Mouse (Mus musculus) liver, embryonic 13.5 days (tissue): ENCODE measurements around the gene Ncor2. TPM values are rescaled to one million over a fixed set of nuclear protein-coding genes. Genes with fewer than 3 reads are reported as not detected.
A peak's percentile ranks its signal among the peaks of the same experiment; 100 is the strongest.

Experiments
- ATAC-seq: fragments of 200-750 bp; cut with Nextera tagmentation; 2 replicates; pipeline ENCODE4 v1.8.0; 2017; ENCODE audit warnings: low read depth, mild to moderate bottlenecking, moderate number of reproducible peaks, moderate library complexity
- DNase-seq: peaks from one replicate; pipeline ENCODE4 v3.0.0; 2022
- H3K27ac ChIP-seq: fragments of 300-500 bp; sonication (generic); 2 replicates; pipeline ENCODE4 v1.5.1; 2015; ENCODE audit warnings: moderate library complexity, mild to moderate bottlenecking, inconsistent platforms
- H3K27me3 ChIP-seq: fragments of 300-500 bp; sonication (generic); 2 replicates; pipeline ENCODE4 v1.6.1; 2015; ENCODE audit warnings: mild to moderate bottlenecking, inconsistent platforms
- H3K36me3 ChIP-seq: fragments of 300-500 bp; sonication (generic); 2 replicates; pipeline ENCODE4 v1.6.1; 2015; ENCODE audit warnings: mild to moderate bottlenecking, inconsistent platforms
- H3K4me1 ChIP-seq: fragments of 300-500 bp; sonication (generic); replicated peaks from 2 replicates; pipeline ENCODE4 v1.6.1; 2015; ENCODE audit warnings: inconsistent platforms
- H3K4me2 ChIP-seq: fragments of 300-500 bp; sonication (generic); 2 replicates; pipeline ENCODE4 v1.6.1; 2015; ENCODE audit warnings: inconsistent platforms, mild to moderate bottlenecking, moderate library complexity
- H3K4me3 ChIP-seq: fragments of 300-500 bp; sonication (generic); replicated peaks from 2 replicates; pipeline ENCODE4 v1.5.1; 2015; ENCODE audit warnings: mild to moderate bottlenecking, inconsistent platforms
- H3K9ac ChIP-seq: fragments of 300-500 bp; sonication (generic); 2 replicates; pipeline ENCODE4 v1.6.1; 2015; ENCODE audit warnings: mild to moderate bottlenecking, inconsistent platforms
- H3K9me3 ChIP-seq: fragments of 300-500 bp; sonication (generic); replicated peaks from 2 replicates; pipeline ENCODE4 v1.6.1; 2016; ENCODE audit warnings: inconsistent platforms
- WGBS: fragments of 180-500 bp; shearing (Covaris S2); methylation state at CpG from one replicate; pipeline ENCODE4 v1.1.7; 2015; ENCODE audit not compliant: insufficient replicate concordance; 5-methylcytosine and 5-hydroxymethylcytosine counted together
- polyA plus RNA-seq: library from polyadenylated mRNA; unstranded; fragments of >200 nt; fragmentation: Nextera tagmentation; extraction: Ambion mirVana; gene quantifications from 2 replicates; pipeline ENCODE4 v1.2.1, GENCODE M21; 2015

The Ncor2 gene
- polyA plus RNA-seq, 1 experiment from 2014 or later: 4.5 TPM

DNA sequence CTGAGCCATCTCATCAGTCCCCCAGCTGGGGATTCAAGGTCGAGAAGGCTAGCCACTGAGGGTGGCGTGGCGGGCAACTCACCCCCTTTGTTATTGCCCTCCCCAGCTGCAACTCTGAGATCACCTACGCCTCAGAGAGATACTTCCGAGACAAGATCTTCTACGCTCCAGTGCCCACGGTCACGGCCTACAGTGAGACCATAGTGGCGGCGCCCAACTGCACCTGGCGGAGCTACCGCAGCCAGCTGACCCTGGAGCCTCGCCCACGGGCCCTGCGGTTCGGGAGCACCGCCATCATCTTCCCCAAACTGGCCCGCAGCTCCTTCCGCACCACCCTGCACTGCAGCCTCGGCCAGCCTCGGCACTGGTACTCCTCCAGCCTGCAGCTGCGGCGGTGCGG lies 167.9 kb downstream of the Ncor2 start:
- no peak for DNase-seq
- H3K4me2 ChIP-seq: no peak overlapping the region
- no peak overlapping the region for H3K4me3 ChIP-seq
- H3K27ac ChIP-seq: no peak overlapping the region
- no peak for ATAC-seq
- H3K9me3 ChIP-seq: no peaks in the 10 kb centered on the region
- H3K36me3 ChIP-seq: peaks cover 8% of the 10 kb centered on the region; the same call in 1 of the 2 replicates
- H3K9ac ChIP-seq: no peak overlapping the region
- H3K4me1 ChIP-seq: 0 out of 2 replicates have a peak, but pooled peaks cover 6% of the 10 kb centered on the region
- 84% methylated on average over 24 of the region's 24 CpGs for WGBS
- H3K27me3 ChIP-seq: no peaks in the 10 kb centered on the region

GRCm38 (mm10) chr5:125006896-125007295 lies 172.1 kb downstream of the Ncor2 start:
- no peaks in the 10 kb centered on the region for H3K9me3 ChIP-seq
- peaks cover 41% of the 10 kb centered on the region for H3K27me3 ChIP-seq
- no peak overlapping the region for H3K4me2 ChIP-seq
- H3K4me1 ChIP-seq: 0 out of 2 replicates have a peak, but pooled peaks cover 17% of the 10 kb centered on the region
- H3K27ac ChIP-seq: no peak overlapping the region
- 54% methylated on average over 5 of the region's 5 CpGs for WGBS
- ATAC-seq (no peak), DNase-seq (no peak)
- H3K36me3 ChIP-seq: no peaks in the 10 kb centered on the region
- H3K9ac ChIP-seq: no peak overlapping the region
- no peak overlapping the region for H3K4me3 ChIP-seq

- Histone ChIP-seq H3K9me3 (no peaks in the 10 kb centered on the region), H3K9ac (no peak overlapping the region), H3K36me3 (no peaks in the 10 kb centered on the region), H3K4me3 (no peak overlapping the region), H3K4me1 (0 out of 2 replicates have a peak, but pooled peaks cover 17% of the 10 kb centered on the region), H3K4me2 (no peak overlapping the region), H3K27me3 (peaks cover 44% of the 10 kb centered on the region), H3K27ac (no peak overlapping the region)
- DNase-seq: no peak
- no peak for ATAC-seq
- WGBS: 63% methylated on average over 9 of the region's 9 CpGs
These were observed 173.0 kb downstream of the Ncor2 start for GRCm38 (mm10) chr5:125005871-125006652.

- ATAC-seq (no peak), DNase-seq (no peak)
- no peak overlapping the region for H3K27ac ChIP-seq
- no peak overlapping the region for H3K4me3 ChIP-seq
- H3K9me3 ChIP-seq: no peaks in the 10 kb centered on the region
- H3K4me1 ChIP-seq: 0 out of 2 replicates have a peak, but pooled peaks cover 17% of the 10 kb centered on the region
- H3K36me3 ChIP-seq: no peaks in the 10 kb centered on the region
- no peak overlapping the region for H3K9ac ChIP-seq
- H3K4me2 ChIP-seq: peak overlapping the region; percentile 48
- H3K27me3 ChIP-seq: peaks cover 44% of the 10 kb centered on the region
- 16% methylated on average over 15 of the region's 15 CpGs for WGBS
These were observed 175.2 kb downstream of the Ncor2 start for GRCm38 (mm10) chr5:125003873-125004255.

- ATAC-seq (0 out of 2 replicates have a peak, but pooled peaks have one; percentile 6), DNase-seq (no peak)
- Histone ChIP-seq H3K4me3 (peak within 1 kb of the TSS; percentile 20; the same call in 1 of the 2 replicates), H3K4me1 (0 out of 2 replicates have a peak, but pooled peaks cover 15% of the 10 kb centered on the region), H3K9me3 (no peaks in the 10 kb centered on the region), H3K27ac (no peak within 1 kb of the TSS), H3K27me3 (peaks cover 44% of the 10 kb centered on the region), H3K36me3 (no peaks in the 10 kb centered on the region), H3K9ac (no peak within 1 kb of the TSS), H3K4me2 (peak within 1 kb of the TSS; percentile 48)
- 4% methylated on average over 39 of the region's 41 CpGs for WGBS
These were observed 175.8 kb downstream of the Ncor2 start, which contains the start of gene Rflna for GRCm38 (mm10) chr5:125002969-125003872. Gene Rflna (plus strand): TSS chr5:125003221.

DNA sequence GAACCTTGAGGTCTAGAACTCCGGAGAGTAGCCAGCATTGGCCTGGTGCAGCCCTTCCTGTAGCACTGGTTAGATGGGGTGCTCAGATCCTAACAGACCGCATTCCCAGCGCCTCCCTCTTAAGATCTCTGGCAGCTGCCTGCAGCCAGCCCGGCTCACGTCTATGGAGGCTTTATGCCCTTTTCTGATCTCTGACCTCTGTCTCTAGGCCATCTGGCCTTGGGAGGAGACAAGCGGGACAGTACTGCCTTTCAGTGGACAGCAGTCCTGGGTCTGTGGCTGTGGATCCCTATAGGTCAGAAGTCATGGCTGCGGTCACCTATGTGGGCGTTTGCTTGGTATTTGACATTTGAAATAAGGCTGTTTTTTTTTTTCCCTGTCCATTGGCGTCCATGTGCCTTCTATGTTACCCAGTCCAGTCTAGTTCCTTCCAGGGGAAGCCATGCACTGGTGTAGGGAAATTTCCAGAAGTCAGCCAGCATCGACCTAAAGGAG lies 178.2 kb downstream of the Ncor2 start:
- Histone ChIP-seq H3K4me2 (no peak overlapping the region), H3K36me3 (no peaks in the 10 kb centered on the region), H3K9me3 (no peaks in the 10 kb centered on the region), H3K27ac (no peak overlapping the region), H3K4me1 (0 out of 2 replicates have a peak, but pooled peaks cover 11% of the 10 kb centered on the region), H3K9ac (no peak overlapping the region), H3K4me3 (no peak overlapping the region), H3K27me3 (peaks cover 42% of the 10 kb centered on the region)
- DNase-seq: no peak
- WGBS: 62% methylated on average over 10 of the region's 10 CpGs
- no peak for ATAC-seq

DNA sequence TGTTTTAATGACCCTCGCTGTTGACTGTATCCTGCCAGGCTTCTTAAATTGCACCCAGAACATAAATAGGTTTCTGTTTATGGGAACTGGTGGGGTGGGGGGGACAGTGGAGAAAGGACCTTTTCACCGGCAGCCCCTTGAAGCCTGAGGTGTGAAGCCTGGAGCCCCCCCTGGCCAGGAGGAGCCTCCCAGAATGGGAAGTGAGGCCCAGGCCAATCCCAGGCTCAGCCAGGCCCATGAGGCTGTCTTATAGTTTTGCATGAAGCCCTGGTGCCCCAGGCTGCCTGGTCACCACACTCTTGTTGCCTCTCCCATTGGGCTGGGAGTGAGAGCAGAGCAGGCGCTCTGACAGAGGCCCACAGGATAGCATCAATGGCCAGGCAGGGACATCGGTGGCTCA lies 181.1 kb downstream of the Ncor2 start:
- ATAC-seq (no peak), DNase-seq (no peak)
- 75% methylated on average over 4 of the region's 4 CpGs for WGBS

DNA sequence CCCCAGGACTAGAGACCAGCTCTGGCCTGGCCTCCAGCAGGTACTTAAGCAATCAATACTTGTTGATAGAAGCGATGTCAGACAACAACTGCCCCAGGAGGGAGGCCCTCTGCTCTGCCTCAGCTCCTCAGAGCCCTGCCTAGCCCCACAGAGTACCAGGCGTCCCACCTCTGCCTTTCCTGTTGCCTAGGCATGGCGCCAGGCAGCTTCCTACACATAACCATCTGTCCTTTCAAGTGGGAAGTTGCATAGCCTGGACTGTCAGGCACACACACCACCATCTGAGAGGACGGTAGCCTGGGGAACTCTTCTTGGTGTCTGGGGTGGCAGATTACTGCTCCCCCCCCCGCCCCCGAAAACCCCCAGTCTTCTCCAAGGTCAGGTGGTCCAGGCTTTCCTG lies 182.2 kb downstream of the Ncor2 start:
- Histone ChIP-seq H3K27ac (no peak overlapping the region), H3K4me1 (no peaks in the 10 kb centered on the region), H3K9ac (no peak overlapping the region), H3K27me3 (peaks cover 16% of the 10 kb centered on the region; the same call in 1 of the 2 replicates), H3K36me3 (no peaks in the 10 kb centered on the region), H3K4me3 (no peak overlapping the region), H3K9me3 (no peaks in the 10 kb centered on the region), H3K4me2 (no peak overlapping the region)
- no peak for ATAC-seq
- WGBS: 38% methylated on average over 6 of the region's 6 CpGs
- no peak for DNase-seq

More for the DNA sequence above, 181.1 kb downstream of the Ncor2 start:
- no peaks in the 10 kb centered on the region for H3K36me3 ChIP-seq
- H3K4me2 ChIP-seq: no peak overlapping the region
- H3K27me3 ChIP-seq: peaks cover 20% of the 10 kb centered on the region
- no peak overlapping the region for H3K9ac ChIP-seq
- no peaks in the 10 kb centered on the region for H3K9me3 ChIP-seq
- no peak overlapping the region for H3K27ac ChIP-seq
- H3K4me1 ChIP-seq: 0 out of 2 replicates have a peak, but pooled peaks cover 1% of the 10 kb centered on the region
- H3K4me3 ChIP-seq: no peak overlapping the region

DNA sequence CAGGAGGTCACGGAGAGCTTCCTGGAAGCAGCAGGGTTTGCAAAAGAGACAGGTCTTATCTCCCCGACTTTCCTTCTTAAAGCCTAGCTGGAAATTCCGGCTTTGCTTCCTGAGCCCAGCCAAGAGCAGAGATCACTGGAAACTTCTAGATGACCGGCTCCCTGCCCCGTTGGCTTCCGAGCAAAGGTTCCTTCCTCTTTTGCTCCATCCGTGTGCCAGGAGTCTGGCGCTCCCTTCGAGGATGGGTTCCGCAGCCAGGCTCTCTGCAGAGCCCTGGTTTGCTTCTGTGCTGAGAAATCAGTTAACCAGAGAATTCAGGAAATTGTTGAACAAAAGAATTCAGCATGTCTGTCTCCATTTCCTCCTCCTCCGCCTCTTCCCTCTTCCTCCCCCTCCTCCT lies 186.1 kb downstream of the Ncor2 start:
- Histone ChIP-seq H3K4me3 (no peak overlapping the region), H3K27ac (no peak overlapping the region), H3K4me1 (no peaks in the 10 kb centered on the region), H3K4me2 (no peak overlapping the region), H3K9me3 (no peaks in the 10 kb centered on the region), H3K9ac (no peak overlapping the region), H3K36me3 (no peaks in the 10 kb centered on the region), H3K27me3 (peaks cover 13% of the 10 kb centered on the region; the same call in 1 of the 2 replicates)
- DNase-seq: no peak
- 12% methylated on average over 11 of the region's 11 CpGs for WGBS
- no peak for ATAC-seq

GRCm38 (mm10) chr5:124992323-124992722 lies 186.7 kb downstream of the Ncor2 start:
- WGBS: 56% methylated on average over 8 of the region's 8 CpGs
- Histone ChIP-seq H3K36me3 (no peaks in the 10 kb centered on the region), H3K4me2 (no peak overlapping the region), H3K9me3 (no peaks in the 10 kb centered on the region), H3K4me1 (0 out of 2 replicates have a peak, but pooled peaks cover under 1% of the 10 kb centered on the region), H3K27me3 (peaks cover 13% of the 10 kb centered on the region; the same call in 1 of the 2 replicates), H3K27ac (no peak overlapping the region), H3K9ac (no peak overlapping the region), H3K4me3 (no peak overlapping the region)
- no peak for ATAC-seq
- no peak for DNase-seq

- Histone ChIP-seq H3K4me3 (no peak overlapping the region), H3K9ac (no peak overlapping the region), H3K27me3 (peaks cover 13% of the 10 kb centered on the region; the same call in 1 of the 2 replicates), H3K36me3 (no peaks in the 10 kb centered on the region), H3K27ac (no peak overlapping the region), H3K4me2 (no peak overlapping the region), H3K4me1 (0 out of 2 replicates have a peak, but pooled peaks cover 3% of the 10 kb centered on the region), H3K9me3 (no peaks in the 10 kb centered on the region)
- 76% methylated on average over 2 of the region's 2 CpGs for WGBS
- DNase-seq: no peak
- no peak for ATAC-seq
These were observed 189.3 kb downstream of the Ncor2 start for GRCm38 (mm10) chr5:124989724-124990123.
